Mouse (Mus musculus) yolk sac, embryonic 10.5 days (tissue): Measurements from ENCODE around the gene Nucb2.

ENCODE experiments used
- DNase-seq: peaks from one replicate; pipeline ENCODE4 v3.0.0-alpha.2; 2017; ENCODE audit warnings: low spot score

Gene Nucb2

GRCm38 (mm10) chr7:116503879-116504817 is at the start of gene Nucb2:
Gene Nucb2, plus strand, starts transcription at chr7:116504369.
- peak; percentile 98 for DNase-seq

- no peak for DNase-seq
These were observed 47.2 kb upstream of the Nucb2 start for GRCm38 (mm10) chr7:116456964-116457363.

- DNase-seq = no peak
These were observed 46.8 kb upstream of the Nucb2 start for GRCm38 (mm10) chr7:116457391-116457790.

GRCm38 (mm10) chr7:116458985-116459441 is 45.2 kb upstream of the Nucb2 start:
- no peak for DNase-seq

GRCm38 (mm10) chr7:116462114-116462513 is 42.1 kb upstream of the Nucb2 start:
- no peak for DNase-seq

- no peak for DNase-seq
These were observed 28.3 kb upstream of the Nucb2 start for GRCm38 (mm10) chr7:116475836-116476235.

GRCm38 (mm10) chr7:116476264-116476663 is 27.9 kb upstream of the Nucb2 start:
- DNase-seq = no peak

- DNase-seq = no peak
These were observed 21.1 kb upstream of the Nucb2 start for GRCm38 (mm10) chr7:116483106-116483505.

GRCm38 (mm10) chr7:116483782-116484181 is 20.4 kb upstream of the Nucb2 start:
- DNase-seq = no peak

- no peak for DNase-seq
These were observed 20.0 kb upstream of the Nucb2 start for GRCm38 (mm10) chr7:116484213-116484612.

GRCm38 (mm10) chr7:116485062-116485601 is 19.0 kb upstream of the Nucb2 start:
- no peak for DNase-seq

GRCm38 (mm10) chr7:116491113-116491512 is 13.1 kb upstream of the Nucb2 start:
- DNase-seq = no peak

GRCm38 (mm10) chr7:116493267-116494003 is 10.7 kb upstream of the Nucb2 start:
- DNase-seq = no peak

- no peak for DNase-seq
These were observed 9.6 kb upstream of the Nucb2 start for GRCm38 (mm10) chr7:116494618-116495017.

- DNase-seq = no peak
These were observed 7.4 kb upstream of the Nucb2 start for GRCm38 (mm10) chr7:116496760-116497159.

- DNase-seq = no peak
These were observed 625 bp downstream of the Nucb2 start for GRCm38 (mm10) chr7:116504818-116505170.

- DNase-seq = no peak
These were observed 9.9 kb downstream of the Nucb2 start for GRCm38 (mm10) chr7:116514030-116514429.

- DNase-seq = no peak
These were observed 10.4 kb downstream of the Nucb2 start for GRCm38 (mm10) chr7:116514546-116514945.

GRCm38 (mm10) chr7:116515059-116515458 is 10.9 kb downstream of the Nucb2 start:
- no peak for DNase-seq

- no peak for DNase-seq
These were observed 11.5 kb downstream of the Nucb2 start for GRCm38 (mm10) chr7:116515514-116516135.

GRCm38 (mm10) chr7:116517240-116517639 is 13.1 kb downstream of the Nucb2 start:
- no peak for DNase-seq

- DNase-seq = no peak
These were observed 14.0 kb downstream of the Nucb2 start for GRCm38 (mm10) chr7:116518155-116518554.
